Mouse (Mus musculus) ovary, postnatal 14 days (tissue): ENCODE measurements around the gene Fgd3.

Source experiments
- DNase-seq: peaks from one replicate; pipeline ENCODE4 v3.0.0; 2022; ENCODE audit warnings: low spot score

The Fgd3 gene

GRCm38 (mm10) chr13:49306771-49307310 is 13.3 kb downstream of the Fgd3 start:
- DNase-seq: no peak

- no peak for DNase-seq
Observed at GRCm38 (mm10) chr13:49300771-49301170, 19.3 kb downstream of the Fgd3 start.

- DNase-seq: no peak
Observed at GRCm38 (mm10) chr13:49298514-49299381, 21.4 kb downstream of the Fgd3 start.

- DNase-seq: no peak
Observed at GRCm38 (mm10) chr13:49296270-49296669, 23.8 kb downstream of the Fgd3 start.

- DNase-seq: no peak
Observed at GRCm38 (mm10) chr13:49294108-49294507, 26.0 kb downstream of the Fgd3 start.

GRCm38 (mm10) chr13:49291949-49292348 is 28.2 kb downstream of the Fgd3 start:
- DNase-seq: no peak

GRCm38 (mm10) chr13:49291398-49291797 is 28.7 kb downstream of the Fgd3 start:
- no peak for DNase-seq

- no peak for DNase-seq
Observed at GRCm38 (mm10) chr13:49287224-49287623, 32.9 kb downstream of the Fgd3 start.

- DNase-seq: no peak
Observed at GRCm38 (mm10) chr13:49286750-49287149, 33.4 kb downstream of the Fgd3 start.

- no peak for DNase-seq
Observed at GRCm38 (mm10) chr13:49283686-49284085, 36.4 kb downstream of the Fgd3 start.

GRCm38 (mm10) chr13:49282168-49282567 is 37.9 kb downstream of the Fgd3 start:
- DNase-seq: no peak

GRCm38 (mm10) chr13:49271831-49272765 is 48.0 kb downstream of the Fgd3 start:
- DNase-seq: no peak

GRCm38 (mm10) chr13:49270500-49270899 is 49.6 kb downstream of the Fgd3 start:
- no peak for DNase-seq

- no peak for DNase-seq
Observed at GRCm38 (mm10) chr13:49267645-49268044, 52.5 kb downstream of the Fgd3 start.

- no peak for DNase-seq
Observed at GRCm38 (mm10) chr13:49260036-49260722, 59.9 kb downstream of the Fgd3 start.

GRCm38 (mm10) chr13:49257819-49258313 is 62.2 kb downstream of the Fgd3 start:
- DNase-seq: no peak

GRCm38 (mm10) chr13:49252746-49253145 is 67.4 kb downstream of the Fgd3 start:
- DNase-seq: no peak

- no peak for DNase-seq
Observed at GRCm38 (mm10) chr13:49252113-49252512, 68.0 kb downstream of the Fgd3 start.

- no peak for DNase-seq
Observed at GRCm38 (mm10) chr13:49250716-49251517, 69.2 kb downstream of the Fgd3 start.

- no peak for DNase-seq
Observed at GRCm38 (mm10) chr13:49249634-49250033, 70.5 kb downstream of the Fgd3 start.

- no peak for DNase-seq
Observed at GRCm38 (mm10) chr13:49248923-49249322, 71.2 kb downstream of the Fgd3 start.
